22 mouse cellular contexts compared by ENCODE assay signal in the genomic region with DNA sequence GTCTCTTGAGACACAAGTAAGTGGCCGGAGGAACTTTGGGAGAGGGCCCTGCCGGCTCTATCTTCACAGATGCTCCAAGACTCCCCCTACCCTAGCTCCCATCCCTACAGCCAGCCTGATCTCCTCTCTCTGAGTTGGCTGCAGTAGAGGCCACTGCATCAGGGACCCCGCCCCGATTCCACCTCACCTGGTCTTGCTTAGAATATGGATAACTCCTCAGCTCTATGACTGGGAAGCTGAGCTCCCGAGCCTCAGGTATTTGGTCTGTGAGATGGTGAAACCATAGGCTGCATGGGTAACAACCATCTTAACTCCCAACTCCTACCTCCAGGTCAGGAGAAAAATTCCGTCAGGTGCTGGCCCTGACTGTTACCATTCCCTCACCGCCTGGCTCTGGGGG. TPM values are rescaled to one million over a fixed set of nuclear protein-coding genes. Genes with fewer than 3 reads are reported as not detected.
DNase-seq lines count a peak whose midpoint lies in the region; ATAC-seq and TF ChIP-seq lines count a peak whose summit lies in the region.
"Had no signal": no experiment of that assay in that cellular context is flagged by ENCODE, and none has a peak within 500 bp of the region (broad histone marks: within the 10 kb centered on the region; RNA-seq: fewer than 3 reads in every experiment).

No protein-coding gene starts in this region.

- peak overlapping the region; percentile 8; the same call in 1 of the 2 replicates for H3K4me3 ChIP-seq in hindbrain, embryonic 13.5 days
- no peak overlapping the region for H3K4me3 ChIP-seq in hindbrain, embryonic 12.5 days
- H3K4me3 ChIP-seq in testis, adult 2 months (ENCODE audit: control insufficient read depth, low read depth, low read length), result no peak overlapping the region
- H3K4me3 ChIP-seq: gastrocnemius, adult 2 months; neural tube, embryonic 12.5 days had no signal

- H3K4me2 ChIP-seq in hindbrain, embryonic 13.5 days, result peak overlapping the region; percentile 92
- no peak overlapping the region for H3K4me2 ChIP-seq in hindbrain, embryonic 12.5 days (replicated peaks)
- H3K4me2 ChIP-seq: heart, embryonic 11.5 days; neural tube, embryonic 12.5 days had no signal

- H3K36me3 ChIP-seq in hindbrain, embryonic 13.5 days, result no peaks in the 10 kb centered on the region
- H3K36me3 ChIP-seq in hindbrain, embryonic 12.5 days, result no peaks in the 10 kb centered on the region
- H3K36me3 ChIP-seq in testis, adult 2 months (ENCODE audit: control insufficient read depth, insufficient read depth, low read length), result no peaks in the 10 kb centered on the region
- H3K36me3 ChIP-seq: neural tube, embryonic 12.5 days had no signal

- 86% methylated on average over 7 of the region's 7 CpGs for WGBS in hindbrain, embryonic 13.5 days
- WGBS in hindbrain, embryonic 12.5 days, result 82% methylated on average over 7 of the region's 7 CpGs

- peaks cover 64% of the 10 kb centered on the region for H3K27me3 ChIP-seq in hindbrain, embryonic 13.5 days
- peaks cover 63% of the 10 kb centered on the region for H3K27me3 ChIP-seq in hindbrain, embryonic 12.5 days
- no peaks in the 10 kb centered on the region; the same call in 1 of the 2 replicates for H3K27me3 ChIP-seq in testis, adult 2 months (ENCODE audit: control insufficient read depth, insufficient read depth, low read length)

- H3K9me3 ChIP-seq in hindbrain, embryonic 13.5 days, result no peaks in the 10 kb centered on the region
- H3K9me3 ChIP-seq in hindbrain, embryonic 12.5 days (replicated peaks), result no peaks in the 10 kb centered on the region
- H3K9me3 ChIP-seq: neural tube, embryonic 12.5 days had no signal

- peaks cover 66% of the 10 kb centered on the region for H3K4me1 ChIP-seq in hindbrain, embryonic 13.5 days (replicated peaks)
- H3K4me1 ChIP-seq in hindbrain, embryonic 12.5 days, result peaks cover 27% of the 10 kb centered on the region
- H3K4me1 ChIP-seq in testis, adult 2 months (ENCODE audit: control insufficient read depth, insufficient read depth, low read length), result peaks cover 24% of the 10 kb centered on the region

- H3K27ac ChIP-seq in hindbrain, embryonic 13.5 days, result no peak overlapping the region
- H3K27ac ChIP-seq in hindbrain, embryonic 12.5 days, result no peak overlapping the region
- peak overlapping the region; percentile 16; the same call in 1 of the 2 replicates for H3K27ac ChIP-seq in testis, adult 2 months (ENCODE audit: control insufficient read depth, insufficient read depth, low read depth, low read length)
- H3K27ac ChIP-seq: gastrocnemius, adult 2 months; kidney, postnatal 0 days; neural tube, embryonic 12.5 days had no signal

- no peak for ATAC-seq in hindbrain, embryonic 13.5 days (ENCODE audit: low FRiP score)
- no peak for ATAC-seq in hindbrain, embryonic 12.5 days (ENCODE audit: low FRiP score)
- ATAC-seq: Patski had no signal

- H3K9ac ChIP-seq in hindbrain, embryonic 13.5 days, result no peak overlapping the region
- H3K9ac ChIP-seq in hindbrain, embryonic 12.5 days, result no peak overlapping the region
- H3K9ac ChIP-seq: neural tube, embryonic 12.5 days had no signal

- TF ChIP-seq POLR2A in testis, adult 2 months (IDR thresholded peaks at IDR 0.05; ENCODE audit: control insufficient read depth, low read depth, low read length), result no peak

- peak; percentile 19 to 63 for DNase-seq in adrenal gland, adult (ENCODE audit: inconsistent age in 2 of 2, low spot score in 1 of 2)
- no peak for DNase-seq in adrenal gland, postnatal 14 days
- no peak for DNase-seq in testis, postnatal 10 days (ENCODE audit: low spot score)
- no peak for DNase-seq in kidney, postnatal 36 days
- DNase-seq in ovary, postnatal 10 days (ENCODE audit: low spot score), result no peak
- DNase-seq: adrenal gland, postnatal 10 days; cerebellum, adult 11 months; embryo, embryonic 11 days; gastrocnemius, adult 2 months; heart, postnatal 10 days; kidney, adult 18-20 months; left cerebral cortex, postnatal 4 days; liver; lung, postnatal 10 days had no signal

- no peak for TF ChIP-seq CTCF in testis, adult 2 months (IDR thresholded peaks at IDR 0.05; ENCODE audit: control insufficient read depth, insufficient read depth, insufficient replicate concordance, low read depth, low read length)

RNA-seq across cellular contexts. Expression of gene Rims4, which starts 1.8 kb away (rescaled TPM):
- 72.1 and 92.7 TPM in 2 replicates for total RNA-seq in adrenal gland, postnatal 14 days (2021)
- polyA plus RNA-seq in hindbrain, embryonic 13.5 days (2015; fragmentation: Nextera tagmentation; extraction: Ambion mirVana), result 9.7 TPM in 2 replicates
- 5.6 TPM in 2 replicates for polyA plus RNA-seq in hindbrain, embryonic 12.5 days (2016; fragmentation: Nextera tagmentation; extraction: Ambion mirVana)
- polyA plus RNA-seq in testis, adult 2 months (2012; rRNA removed), result 1.1 and 1.5 TPM in 2 replicates
- total RNA-seq: monocyte, adult 5-6 weeks had no signal
- polyA plus RNA-seq: Patski had no signal

Comparison
In these comparisons a context has a peak if more than half of its experiments do, and no peak if none do; other contexts are left out.
1. DNase-seq: peak in adrenal gland, adult (2 of 2); none in adrenal gland, postnatal 14 days (single experiment), testis, postnatal 10 days (single experiment), kidney, postnatal 36 days (0 of 2) and ovary, postnatal 10 days (single experiment).